Mouse (Mus musculus) megakaryocyte, embryonic 14.5 days (primary cell): Measurements from ENCODE around the gene Itpr1.

Experiments used
- FLI1 ChIP-seq: IDR thresholded peaks from 2 replicates; pipeline ENCODE4 v1.6.1; 2012; ENCODE audit warnings: low read length, inconsistent platforms, mixed read lengths
- GATA1 ChIP-seq: IDR thresholded peaks from 3 replicates; pipeline ENCODE4 v1.6.1; 2012; ENCODE audit warnings: mixed read lengths, low read length, inconsistent platforms, borderline replicate concordance

- no peak for TF ChIP-seq GATA1
- TF ChIP-seq FLI1 = no peak
Observed at GRCm38 (mm10) chr6:108197117-108197516, 15.8 kb upstream of the Itpr1 start.
